28 mouse cellular contexts compared by ENCODE assay signal in the genomic region with DNA sequence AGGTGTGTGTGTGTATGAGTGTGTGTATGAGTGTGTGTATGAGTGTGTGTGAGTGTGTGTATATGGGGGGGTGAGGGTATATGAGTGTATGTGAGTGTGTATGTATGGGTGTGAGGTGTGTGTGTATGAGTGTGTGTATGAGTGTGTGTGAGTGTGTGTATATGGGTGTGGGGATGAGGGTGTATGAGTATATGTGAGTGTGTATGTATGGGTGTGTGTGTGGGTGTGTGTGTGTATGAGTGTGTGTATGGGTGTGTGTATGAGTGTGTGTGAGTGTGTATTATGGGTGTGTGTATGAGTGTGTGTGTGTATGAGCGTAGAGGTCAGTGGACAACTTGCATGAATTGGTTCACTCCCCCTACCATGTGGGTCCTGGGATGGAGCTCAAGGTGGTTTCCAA. TPM values are rescaled to one million over a fixed set of nuclear protein-coding genes. Genes with fewer than 3 reads are reported as not detected.
DNase-seq lines count a peak whose midpoint lies in the region; ATAC-seq and TF ChIP-seq lines count a peak whose summit lies in the region.
"Had no signal": no experiment of that assay in that cellular context is flagged by ENCODE, and none has a peak within 500 bp of the region (broad histone marks: within the 10 kb centered on the region; RNA-seq: fewer than 3 reads in every experiment).

No protein-coding gene starts in this region.

- H3K9ac ChIP-seq in heart, embryonic 14.5 days (ENCODE audit: low read length) = no peak overlapping the region
- no peak overlapping the region for H3K9ac ChIP-seq in liver, embryonic 12.5 days
- H3K9ac ChIP-seq in liver, postnatal 0 days (replicated peaks) = no peak overlapping the region
- no peak overlapping the region for H3K9ac ChIP-seq in stomach, embryonic 14.5 days (replicated peaks; ENCODE audit: low read depth, low read length)
- H3K9ac ChIP-seq in stomach, postnatal 0 days (ENCODE audit: low read length) = no peak overlapping the region
- H3K9ac ChIP-seq: heart, embryonic 12.5 days; kidney, embryonic 15.5 days; neural tube, embryonic 13.5 days had no signal

- DNase-seq in heart, adult 11 months = no peak
- no peak for DNase-seq in liver, postnatal 0 days
- DNase-seq in stomach, postnatal 0 days (ENCODE audit: low spot score) = no peak
- no peak for DNase-seq in cerebellum, adult 11 months
- DNase-seq: adrenal gland, postnatal 25 days; cerebellum, adult 2 months; cerebellum, postnatal 14 days; gastrocnemius, adult 2 months; gastrocnemius, postnatal 36 days; heart, postnatal 10 days; kidney, adult 11 months; kidney, postnatal 25 days; midbrain, embryonic 14.5 days; right cerebral cortex, postnatal 4 days; thymus, postnatal 4 days had no signal

- no peaks in the 10 kb centered on the region for H3K27me3 ChIP-seq in heart, embryonic 14.5 days (ENCODE audit: control insufficient read depth, insufficient read depth, low read length)
- H3K27me3 ChIP-seq in liver, embryonic 12.5 days (replicated peaks) = no peaks in the 10 kb centered on the region
- no peaks in the 10 kb centered on the region for H3K27me3 ChIP-seq in liver, postnatal 0 days (ENCODE audit: insufficient read depth, low read length)
- no peaks in the 10 kb centered on the region for H3K27me3 ChIP-seq in stomach, embryonic 14.5 days (ENCODE audit: control insufficient read depth, insufficient read depth, low read length)
- H3K27me3 ChIP-seq in stomach, postnatal 0 days (ENCODE audit: control insufficient read depth, insufficient read depth, low read length) = no peaks in the 10 kb centered on the region
- H3K27me3 ChIP-seq: heart, embryonic 12.5 days; kidney, embryonic 15.5 days; neural tube, embryonic 13.5 days had no signal

- H3K36me3 ChIP-seq in heart, embryonic 14.5 days (ENCODE audit: control insufficient read depth, insufficient read depth, low read length) = no peaks in the 10 kb centered on the region
- H3K36me3 ChIP-seq in liver, embryonic 12.5 days = no peaks in the 10 kb centered on the region
- no peaks in the 10 kb centered on the region for H3K36me3 ChIP-seq in liver, postnatal 0 days (replicated peaks; ENCODE audit: insufficient read depth, low read length)
- no peaks in the 10 kb centered on the region for H3K36me3 ChIP-seq in stomach, embryonic 14.5 days (ENCODE audit: control insufficient read depth, insufficient read depth, low read length)
- no peaks in the 10 kb centered on the region for H3K36me3 ChIP-seq in stomach, postnatal 0 days (ENCODE audit: control insufficient read depth, insufficient read depth, low read length)
- H3K36me3 ChIP-seq: heart, embryonic 12.5 days; kidney, embryonic 15.5 days; neural tube, embryonic 13.5 days had no signal

- no peak overlapping the region for H3K4me2 ChIP-seq in heart, embryonic 14.5 days (ENCODE audit: low read length)
- H3K4me2 ChIP-seq in liver, embryonic 12.5 days = no peak overlapping the region
- H3K4me2 ChIP-seq in liver, postnatal 0 days (ENCODE audit: low read depth, low read length) = no peak overlapping the region
- no peak overlapping the region for H3K4me2 ChIP-seq in stomach, embryonic 14.5 days (replicated peaks; ENCODE audit: low read depth, low read length)
- H3K4me2 ChIP-seq in stomach, postnatal 0 days (replicated peaks; ENCODE audit: low read depth) = no peak overlapping the region
- H3K4me2 ChIP-seq: heart, embryonic 12.5 days; kidney, embryonic 15.5 days; neural tube, embryonic 13.5 days had no signal

- no peak overlapping the region for H3K4me3 ChIP-seq in heart, embryonic 14.5 days (ENCODE audit: control insufficient read depth in 1 of 2, insufficient read depth in 1 of 2, low read depth in 1 of 2, low read length in 2 of 2)
- H3K4me3 ChIP-seq in liver, embryonic 12.5 days = no peak overlapping the region
- H3K4me3 ChIP-seq in liver, postnatal 0 days (ENCODE audit: low read depth, low read length) = no peak overlapping the region
- H3K4me3 ChIP-seq in stomach, embryonic 14.5 days (ENCODE audit: low read depth, low read length) = no peak overlapping the region
- no peak overlapping the region for H3K4me3 ChIP-seq in stomach, postnatal 0 days (ENCODE audit: low read depth, low read length)
- H3K4me3 ChIP-seq: heart, adult 2 months; heart, embryonic 12.5 days; kidney, embryonic 15.5 days; neural tube, embryonic 13.5 days had no signal

- WGBS in heart, embryonic 14.5 days = 93% methylated on average over 1 of the region's 1 CpGs
- WGBS in liver, embryonic 12.5 days (ENCODE audit: insufficient replicate concordance) = 72% methylated on average over 1 of the region's 1 CpGs
- WGBS in liver, postnatal 0 days (ENCODE audit: insufficient replicate concordance) = 81% methylated on average over 1 of the region's 1 CpGs
- 95% methylated on average over 1 of the region's 1 CpGs for WGBS in stomach, embryonic 14.5 days
- 100% methylated on average over 1 of the region's 1 CpGs for WGBS in stomach, postnatal 0 days

- no peak overlapping the region for H3K27ac ChIP-seq in heart, embryonic 14.5 days (replicated peaks in 1 of 2; ENCODE audit: control insufficient read depth in 1 of 2, insufficient read depth in 1 of 2, low read depth in 2 of 2, low read length in 2 of 2)
- no peak overlapping the region for H3K27ac ChIP-seq in liver, embryonic 12.5 days
- H3K27ac ChIP-seq in liver, postnatal 0 days (ENCODE audit: low read depth) = no peak overlapping the region
- H3K27ac ChIP-seq in stomach, embryonic 14.5 days (ENCODE audit: low read length) = no peak overlapping the region
- H3K27ac ChIP-seq in stomach, postnatal 0 days (replicated peaks) = no peak overlapping the region
- H3K27ac ChIP-seq: gastrocnemius, adult 2 months; heart, adult 2 months; kidney, embryonic 15.5 days; macrophage; neural tube, embryonic 13.5 days had no signal

- TF ChIP-seq EP300 in liver, postnatal 0 days (IDR thresholded peaks at IDR 0.05; ENCODE audit: low read depth) = no peak
- TF ChIP-seq EP300 in stomach, postnatal 0 days (optimal IDR thresholded peaks at IDR 0.05) = no peak

- no peak for TF ChIP-seq CTCF in liver, postnatal 0 days (IDR thresholded peaks at IDR 0.05; ENCODE audit: low read depth)
- no peak for TF ChIP-seq CTCF in stomach, postnatal 0 days (IDR thresholded peaks at IDR 0.05; ENCODE audit: low read depth)

- H3K4me1 ChIP-seq in heart, embryonic 14.5 days (ENCODE audit: control insufficient read depth in 2 of 2, insufficient read depth in 2 of 2, low read length in 2 of 2) = no peaks in the 10 kb centered on the region
- H3K4me1 ChIP-seq in liver, embryonic 12.5 days = no peaks in the 10 kb centered on the region
- H3K4me1 ChIP-seq in liver, postnatal 0 days (ENCODE audit: insufficient read depth) = no peaks in the 10 kb centered on the region
- no peaks in the 10 kb centered on the region for H3K4me1 ChIP-seq in stomach, embryonic 14.5 days (ENCODE audit: control insufficient read depth, insufficient read depth, low read length)
- no peaks in the 10 kb centered on the region for H3K4me1 ChIP-seq in stomach, postnatal 0 days (replicated peaks; ENCODE audit: control insufficient read depth, insufficient read depth)
- H3K4me1 ChIP-seq: kidney, embryonic 15.5 days; neural tube, embryonic 13.5 days had no signal

- ATAC-seq in heart, embryonic 14.5 days (ENCODE audit: insufficient number of reproducible peaks, insufficient read depth, low FRiP score, low read depth) = peak; percentile 21; the same call in 1 of the 2 replicates
- 0 out of 2 replicates have a peak, but pooled peaks have one; percentile 15 for ATAC-seq in liver, embryonic 12.5 days
- ATAC-seq in liver, postnatal 0 days = no peak
- peak; percentile 42; the same call in 1 of the 2 replicates for ATAC-seq in stomach, embryonic 14.5 days (ENCODE audit: insufficient number of reproducible peaks, insufficient read depth, low FRiP score, low read depth)
- ATAC-seq in stomach, postnatal 0 days (ENCODE audit: low FRiP score, low TSS enrichment) = no peak
- ATAC-seq: forebrain, embryonic 14.5 days had no signal

- no peaks in the 10 kb centered on the region for H3K9me3 ChIP-seq in heart, embryonic 14.5 days (ENCODE audit: control insufficient read depth, low read length)
- H3K9me3 ChIP-seq in liver, embryonic 12.5 days (replicated peaks) = no peaks in the 10 kb centered on the region
- no peaks in the 10 kb centered on the region for H3K9me3 ChIP-seq in liver, postnatal 0 days (ENCODE audit: low read length)
- no peaks in the 10 kb centered on the region for H3K9me3 ChIP-seq in stomach, embryonic 14.5 days (ENCODE audit: control insufficient read depth, low read depth, low read length)
- H3K9me3 ChIP-seq in stomach, postnatal 0 days (ENCODE audit: control insufficient read depth, low read length) = no peaks in the 10 kb centered on the region
- H3K9me3 ChIP-seq: heart, embryonic 12.5 days; kidney, embryonic 15.5 days; neural tube, embryonic 13.5 days had no signal

RNA-seq across cellular contexts. Expression of a gene that starts 8.9 kb away (rescaled TPM):
- polyA plus RNA-seq in heart, embryonic 14.5 days (2014; fragmentation: Nextera tagmentation; extraction: Ambion mirVana) = not detected in 2 replicates
- 0.05 TPM in 1 of 2 replicates, not detected in the other for polyA plus RNA-seq in liver, embryonic 12.5 days (2016; fragmentation: Nextera tagmentation; extraction: Ambion mirVana)
- 0.06 TPM in 1 of 2 replicates, not detected in the other for polyA plus RNA-seq in liver, postnatal 0 days (2015; fragmentation: Nextera tagmentation; extraction: Ambion mirVana)
- not detected in 2 replicates for polyA plus RNA-seq in stomach, embryonic 14.5 days (2014; fragmentation: Nextera tagmentation; extraction: Ambion mirVana)
- 0.04 TPM in 1 of 2 replicates, not detected in the other for polyA plus RNA-seq in stomach, postnatal 0 days (2015; fragmentation: Nextera tagmentation; extraction: Ambion mirVana)
- polyA plus RNA-seq: cerebellum, adult 2 months; cortical plate, adult 2 months; heart, adult 2 months; heart, embryonic 12.5 days; kidney, embryonic 15.5 days; liver, embryonic 16.5 days; testis, adult 2 months had no signal

RNA-seq across cellular contexts. Expression of a gene that starts 39.0 kb away (rescaled TPM):
- 15.7 and 16.9 TPM in 2 replicates for polyA plus RNA-seq in heart, embryonic 14.5 days (2014; fragmentation: Nextera tagmentation; extraction: Ambion mirVana)
- polyA plus RNA-seq in liver, embryonic 12.5 days (2016; fragmentation: Nextera tagmentation; extraction: Ambion mirVana) = 0.48 and 0.68 TPM in 2 replicates
- 0.55 and 2.5 TPM in 2 replicates for polyA plus RNA-seq in liver, postnatal 0 days (2015; fragmentation: Nextera tagmentation; extraction: Ambion mirVana)
- polyA plus RNA-seq in stomach, embryonic 14.5 days (2014; fragmentation: Nextera tagmentation; extraction: Ambion mirVana) = 20.5 and 21.1 TPM in 2 replicates
- 219 and 276 TPM in 2 replicates for polyA plus RNA-seq in stomach, postnatal 0 days (2015; fragmentation: Nextera tagmentation; extraction: Ambion mirVana)
- polyA plus RNA-seq: macrophage had no signal

RNA-seq across cellular contexts. Expression of a gene that starts 46.1 kb away (rescaled TPM):
- 2.2 and 2.4 TPM in 2 replicates for polyA plus RNA-seq in heart, embryonic 14.5 days (2014; fragmentation: Nextera tagmentation; extraction: Ambion mirVana)
- 2.1 and 3.1 TPM in 2 replicates for polyA plus RNA-seq in liver, embryonic 12.5 days (2016; fragmentation: Nextera tagmentation; extraction: Ambion mirVana)
- 0.34 TPM in 1 of 2 replicates, not detected in the other for polyA plus RNA-seq in liver, postnatal 0 days (2015; fragmentation: Nextera tagmentation; extraction: Ambion mirVana)
- 22.9 and 24.1 TPM in 2 replicates for polyA plus RNA-seq in stomach, embryonic 14.5 days (2014; fragmentation: Nextera tagmentation; extraction: Ambion mirVana)
- polyA plus RNA-seq in stomach, postnatal 0 days (2015; fragmentation: Nextera tagmentation; extraction: Ambion mirVana) = 1.7 and 2.4 TPM in 2 replicates
- polyA plus RNA-seq: macrophage; spleen, adult 2 months had no signal

RNA-seq across cellular contexts. Expression of a gene that starts 57.6 kb away (rescaled TPM):
- polyA plus RNA-seq in heart, embryonic 14.5 days (2014; fragmentation: Nextera tagmentation; extraction: Ambion mirVana) = 4.9 and 6.0 TPM in 2 replicates
- polyA plus RNA-seq in liver, embryonic 12.5 days (2016; fragmentation: Nextera tagmentation; extraction: Ambion mirVana) = 3.7 and 4.1 TPM in 2 replicates
- 11.9 and 12.3 TPM in 2 replicates for polyA plus RNA-seq in liver, postnatal 0 days (2015; fragmentation: Nextera tagmentation; extraction: Ambion mirVana)
- 3.9 and 4.6 TPM in 2 replicates for polyA plus RNA-seq in stomach, embryonic 14.5 days (2014; fragmentation: Nextera tagmentation; extraction: Ambion mirVana)
- polyA plus RNA-seq in stomach, postnatal 0 days (2015; fragmentation: Nextera tagmentation; extraction: Ambion mirVana) = 7.3 and 7.8 TPM in 2 replicates

Comparison
In these comparisons a context has a peak if more than half of its experiments do, and no peak if none do; other contexts are left out.
1. ATAC-seq: peak in heart, embryonic 14.5 days (single experiment), liver, embryonic 12.5 days (single experiment) and stomach, embryonic 14.5 days (single experiment); none in liver, postnatal 0 days (single experiment) and stomach, postnatal 0 days (single experiment).